Mouse (Mus musculus) central nervous system, embryonic 11.5 days (tissue): Measurements from ENCODE around the gene Armcx4. TPM values are rescaled to one million over a fixed set of nuclear protein-coding genes. Genes with fewer than 3 reads are reported as not detected.

Experiments used
- polyA plus RNA-seq: library from polyadenylated mRNA; depleted of rRNA; stranded (reverse); fragments of >200 nt; gene quantifications from 2 replicates; pipeline ENCODE4 v1.2.3, GENCODE M21; 2012; rRNA removed

Armcx4 gene
- 35.6 and 49.8 TPM in 2 replicates for polyA plus RNA-seq

GRCm38 (mm10) chrX:134686267-134686666 lies at the start of gene Armcx4:
TSS of gene Armcx4 (plus strand) at chrX:134686519.

GRCm38 (mm10) chrX:134717752-134718308 lies 31.5 kb downstream of the Armcx4 start, which contains the start of gene Armcx1:
TSS of gene Armcx1 (plus strand) at chrX:134717963.

Other genes with a start within 250 kb of the Armcx4 start
- 0.07 and 0.14 TPM in 2 replicates for gene Taf7l, start 210.0 kb upstream of the Armcx4 start, polyA plus RNA-seq
- gene Timm8a1, start 144.7 kb upstream of the Armcx4 start, polyA plus RNA-seq: 18.5 and 23.3 TPM in 2 replicates
- 2.8 and 3.7 TPM in 2 replicates for gene Btk, start 102.9 kb upstream of the Armcx4 start, polyA plus RNA-seq
- gene Rpl36a, start 100.9 kb upstream of the Armcx4 start, polyA plus RNA-seq: 1,456 and 2,072 TPM in 2 replicates
- 5.5 and 6.5 TPM in 2 replicates for gene Gla, start 85.4 kb upstream of the Armcx4 start, polyA plus RNA-seq
- 123 and 138 TPM in 2 replicates for gene Hnrnph2, start 85.3 kb upstream of the Armcx4 start, polyA plus RNA-seq
- 65.0 and 73.3 TPM in 2 replicates for gene Armcx1, start 31.4 kb downstream of the Armcx4 start, polyA plus RNA-seq
- 27.3 and 30.3 TPM in 2 replicates for gene Armcx6, start 64.9 kb downstream of the Armcx4 start, polyA plus RNA-seq
- gene Armcx3, start 70.1 kb downstream of the Armcx4 start, polyA plus RNA-seq: 41.3 and 46.6 TPM in 2 replicates
- 77.6 and 90.4 TPM in 2 replicates for gene Armcx2, start 122.7 kb downstream of the Armcx4 start, polyA plus RNA-seq